Mouse (Mus musculus) testis, postnatal 10 days (tissue): Measurements from ENCODE around the gene Gbp2b.
"Not testable (repeated sequence)": the region's sequence is repeated elsewhere in the genome, so short reads cannot be mapped to it uniquely, and the experiment has no call there.

ENCODE experiments used
- DNase-seq: peaks from one replicate; pipeline ENCODE4 v3.0.0; 2021; ENCODE audit warnings: low spot score

Gene Gbp2b

DNA sequence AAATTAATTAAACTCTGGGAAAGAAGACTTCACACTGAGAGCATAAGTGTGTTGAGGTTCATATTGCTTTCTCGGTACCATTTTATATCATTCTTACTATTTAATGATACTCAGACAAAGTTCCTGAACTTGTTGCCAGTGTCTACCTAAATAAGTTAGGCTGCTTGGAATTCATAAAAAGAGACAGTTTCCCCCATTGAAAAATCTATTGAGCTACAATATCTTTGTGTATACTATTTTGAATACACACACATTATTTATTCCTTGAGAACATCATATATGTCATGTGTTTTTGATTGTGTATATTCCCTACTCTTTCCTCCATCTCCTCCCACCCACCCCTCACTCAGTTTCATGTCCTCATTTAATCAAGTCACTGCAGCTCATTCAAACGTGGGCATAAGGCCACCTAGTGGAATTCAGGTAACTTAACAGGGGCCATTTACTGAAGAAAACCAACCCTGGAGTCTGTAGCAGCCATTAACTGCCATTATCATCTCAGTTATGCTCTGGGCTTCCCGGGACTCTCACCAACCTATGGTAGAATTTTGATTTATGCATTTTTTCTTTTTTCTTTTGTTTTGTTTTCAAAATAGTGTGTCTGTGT lies 26.4 kb downstream of the Gbp2b start:
- no peak for DNase-seq

DNA sequence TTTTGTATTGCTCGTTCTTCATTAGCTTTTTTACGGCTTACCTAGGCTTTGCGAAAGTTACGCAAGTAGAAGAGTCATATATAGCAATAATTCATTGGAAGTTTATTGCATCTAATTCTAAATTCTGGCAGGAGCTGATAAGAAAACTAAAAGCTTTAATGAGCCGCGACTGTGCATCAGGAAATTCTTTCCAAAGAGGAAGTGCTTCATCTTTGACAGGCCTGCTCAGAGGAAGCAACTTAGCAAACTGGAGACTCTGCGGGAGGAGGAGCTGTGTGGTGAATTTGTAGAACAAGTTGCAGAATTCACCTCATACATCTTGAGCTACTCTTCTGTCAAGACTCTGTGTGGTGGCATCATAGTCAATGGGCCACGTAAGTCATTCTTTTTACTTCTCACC lies 35.7 kb downstream of the Gbp2b start:
- DNase-seq, result no peak

DNA sequence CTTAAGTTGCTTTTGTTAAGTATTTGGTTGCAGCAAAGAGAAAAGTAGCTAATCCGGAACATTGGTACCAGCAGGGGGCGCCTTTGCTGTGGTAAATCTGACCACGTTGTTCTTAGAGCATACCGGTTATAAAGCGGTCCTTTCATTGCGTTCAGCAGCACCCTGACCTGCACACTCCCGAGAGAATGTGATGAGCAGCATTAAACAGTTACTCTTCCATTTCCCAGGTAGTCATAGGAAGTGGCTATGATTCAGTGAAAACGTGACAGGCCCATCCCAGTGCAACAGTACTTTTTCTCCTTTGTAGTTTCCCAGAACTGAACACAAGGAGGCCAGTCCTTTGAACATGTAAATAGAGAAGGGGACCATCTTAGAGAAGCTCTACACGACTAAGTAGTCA lies 45.6 kb downstream of the Gbp2b start:
- peak; percentile 87 for DNase-seq

DNA sequence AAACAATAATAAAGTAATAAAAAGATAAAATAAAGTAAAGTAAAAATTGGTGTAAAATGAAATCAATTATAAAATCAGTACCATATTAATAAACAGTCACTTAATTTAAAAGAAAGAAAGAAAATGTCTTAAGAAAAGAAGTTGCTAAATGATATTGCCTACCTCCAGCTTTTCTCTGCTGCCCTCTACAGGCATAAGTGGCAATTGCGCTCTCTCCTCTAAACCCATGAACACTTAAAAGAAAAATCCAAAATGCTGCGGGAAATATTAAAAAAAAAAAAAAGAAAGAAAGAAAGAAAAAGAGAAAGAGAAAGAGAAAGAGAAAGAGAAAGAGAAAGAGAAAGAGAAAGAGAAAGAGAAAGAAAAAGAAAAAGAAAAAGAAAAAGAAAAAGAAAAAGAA lies 51.3 kb downstream of the Gbp2b start:
- peak; percentile 83 for DNase-seq

DNA sequence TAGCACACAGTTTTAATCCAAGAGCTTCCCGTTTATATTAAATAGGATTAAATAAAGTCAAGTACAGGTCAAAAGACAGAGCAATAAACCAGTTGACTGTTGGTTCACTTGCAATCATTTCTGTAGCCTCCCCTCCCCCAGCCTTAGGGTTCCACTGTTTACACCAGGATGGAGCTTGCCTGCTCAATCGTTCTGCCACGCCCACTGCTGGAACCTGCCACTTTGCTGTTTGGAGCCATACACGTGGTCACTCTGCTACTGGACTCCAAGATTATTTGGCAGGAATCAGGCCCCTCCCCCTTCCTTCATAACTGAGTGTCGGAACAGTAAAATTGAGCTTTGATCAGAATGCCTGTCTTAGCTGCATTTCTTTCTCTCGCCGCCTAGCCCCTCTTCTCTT lies 53.2 kb downstream of the Gbp2b start:
- DNase-seq, result not testable (repeated sequence)

DNA sequence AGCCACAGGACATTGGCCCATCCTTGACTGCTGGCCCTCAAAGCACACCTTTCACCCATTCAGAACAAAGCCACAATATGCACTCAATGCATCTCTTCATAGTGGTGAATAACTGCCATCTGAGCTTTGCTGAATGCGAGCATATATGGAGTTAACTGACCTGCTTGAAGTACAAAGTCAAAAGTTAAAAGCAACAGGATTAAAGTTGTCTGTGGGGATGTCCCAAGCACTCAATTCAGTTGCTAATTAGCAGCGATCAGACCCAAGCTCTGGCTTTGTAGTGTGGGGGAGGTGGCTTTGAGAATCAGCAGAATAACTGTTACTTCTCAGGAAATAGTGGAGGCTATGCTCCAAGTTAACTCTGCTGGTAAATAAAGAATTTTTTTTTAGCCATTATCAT lies 55.6 kb downstream of the Gbp2b start:
- DNase-seq, result no peak

DNA sequence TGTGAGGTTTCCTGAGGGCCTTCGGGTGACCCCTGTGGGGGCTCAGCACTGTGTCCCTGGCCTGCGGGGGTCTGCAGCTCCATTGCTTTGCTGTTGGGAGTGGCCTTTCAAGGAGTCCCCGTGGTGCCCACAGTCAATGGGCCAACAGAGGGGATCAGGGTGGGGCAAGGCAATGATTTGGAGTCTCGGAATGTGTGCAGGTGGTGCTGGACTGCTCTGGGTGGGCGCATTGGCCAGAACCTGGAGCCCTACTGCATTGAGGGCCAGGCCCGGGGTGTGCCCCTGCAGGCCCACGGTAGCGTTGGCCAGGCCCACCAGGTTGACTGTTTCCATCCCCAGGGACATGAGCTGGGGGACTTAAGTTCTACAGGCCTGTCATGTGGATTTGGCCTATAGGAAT lies 70.1 kb downstream of the Gbp2b start:
- no peak for DNase-seq
